Mouse (Mus musculus) neutrophil, adult 5-6 weeks (primary cell): ENCODE results near the gene Mon1b. TPM values are rescaled to one million over a fixed set of nuclear protein-coding genes. Genes with fewer than 3 reads are reported as not detected.

Experiments
- ATAC-seq: fragments of 151-379, 151-347 bp; 2 replicates; pipeline ENCODE4 v1.8.0; 2017; ENCODE audit warnings: mild to moderate bottlenecking, moderate TSS enrichment; ENCODE audit not compliant: insufficient number of reproducible peaks, poor library complexity, low FRiP score, severe bottlenecking; ENCODE audit errors: extremely low read depth
- total RNA-seq: library from RNA; stranded (forward); fragments of 200-1000 nt; gene quantifications from 2 replicates; pipeline ENCODE4 v1.2.3, GENCODE M21; 2017

The Mon1b gene
- total RNA-seq, 1 experiment from 2014 or later: 29.7 TPM

- ATAC-seq: no peak
These were observed 34.5 kb downstream of the Mon1b start for GRCm38 (mm10) chr8:113669924-113670323.

DNA sequence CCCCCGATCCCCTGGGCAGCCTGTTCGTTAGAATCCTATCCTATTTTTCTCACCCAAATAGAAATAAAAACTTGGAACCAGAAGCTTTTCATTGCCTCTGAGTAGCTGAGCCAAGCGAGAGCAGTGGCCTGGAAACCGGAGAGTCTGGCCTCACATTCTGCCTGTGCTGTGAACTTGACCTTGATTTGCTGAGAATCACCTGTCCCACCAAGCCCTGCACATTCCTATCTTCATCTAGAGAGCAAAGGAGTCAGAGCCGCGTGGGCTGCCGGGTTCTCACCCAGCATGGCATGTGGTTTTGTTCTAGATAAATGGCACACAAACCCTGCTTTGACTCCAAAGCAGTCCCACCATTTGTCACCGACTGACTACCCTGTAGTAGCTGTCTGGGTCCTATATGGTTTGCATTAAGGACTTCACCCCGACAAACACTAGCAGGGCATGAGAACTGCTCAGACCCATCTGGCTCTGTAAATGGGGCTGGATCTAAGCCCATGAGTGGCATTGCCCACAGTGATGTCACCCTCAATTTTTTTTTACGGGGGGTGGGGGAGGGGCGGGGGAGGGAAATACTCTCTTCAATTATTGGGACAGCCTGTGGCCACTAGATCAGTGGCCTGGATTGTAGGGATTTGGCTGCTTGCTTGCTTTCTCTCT, 37.3 kb downstream of the Mon1b start:
- ATAC-seq: no peak

GRCm38 (mm10) chr8:113673300-113673699, 37.9 kb downstream of the Mon1b start:
- no peak for ATAC-seq

- no peak for ATAC-seq
These were observed 39.2 kb downstream of the Mon1b start for GRCm38 (mm10) chr8:113674611-113675010.

- ATAC-seq: no peak
These were observed 39.9 kb downstream of the Mon1b start for GRCm38 (mm10) chr8:113675281-113675680.

- ATAC-seq: no peak
These were observed 41.4 kb downstream of the Mon1b start for GRCm38 (mm10) chr8:113676811-113677210.

GRCm38 (mm10) chr8:113679361-113679760, 44.0 kb downstream of the Mon1b start:
- no peak for ATAC-seq

- ATAC-seq: no peak
These were observed 52.6 kb downstream of the Mon1b start for GRCm38 (mm10) chr8:113687889-113688542.

- ATAC-seq: no peak
These were observed 53.1 kb downstream of the Mon1b start for GRCm38 (mm10) chr8:113688543-113688915.

- no peak for ATAC-seq
These were observed 56.4 kb downstream of the Mon1b start for GRCm38 (mm10) chr8:113691622-113692343.

Other genes with a start within 250 kb of the Mon1b start
- gene Syce1l, start 7.6 kb downstream of the Mon1b start, total RNA-seq: not detected in 2 replicates
- not detected in 2 replicates for gene Adamts18, start 213.2 kb downstream of the Mon1b start, total RNA-seq